Mouse (Mus musculus) adrenal gland, postnatal 10 days (tissue): ENCODE data around the gene Rbp3. TPM values are rescaled to one million over a fixed set of nuclear protein-coding genes. Genes with fewer than 3 reads are reported as not detected.
A peak's percentile ranks its signal among the peaks of the same experiment; 100 is the strongest.

ENCODE experiments used
- DNase-seq: peaks from one replicate; pipeline ENCODE4 v3.0.0; 2021; ENCODE audit warnings: mixed read lengths
- long read RNA-seq, 2 experiments: library from polyadenylated mRNA; stranded (forward); transcript quantifications; one replicate each; pipeline ENCODE4 v2.0.0; 2021
- total RNA-seq, 2 experiments: library from RNA; stranded (reverse); gene quantifications; 2 replicates each; pipeline ENCODE4 v1.2.3; 2021

The Rbp3 gene
- total RNA-seq: under 1 TPM in 1 of 2 experiments, not detected in 1; 0.06 TPM
- long read RNA-seq, experiment 1: 0 reads
- long read RNA-seq, experiment 2: 0 reads

- no peak for DNase-seq
Measured at GRCm38 (mm10) chr14:33953761-33954160, at the start of gene Rbp3. Gene Rbp3 (plus strand): TSS chr14:33954003.

GRCm38 (mm10) chr14:33904851-33905250 lies 49.0 kb upstream of the Rbp3 start:
- no peak for DNase-seq

DNA sequence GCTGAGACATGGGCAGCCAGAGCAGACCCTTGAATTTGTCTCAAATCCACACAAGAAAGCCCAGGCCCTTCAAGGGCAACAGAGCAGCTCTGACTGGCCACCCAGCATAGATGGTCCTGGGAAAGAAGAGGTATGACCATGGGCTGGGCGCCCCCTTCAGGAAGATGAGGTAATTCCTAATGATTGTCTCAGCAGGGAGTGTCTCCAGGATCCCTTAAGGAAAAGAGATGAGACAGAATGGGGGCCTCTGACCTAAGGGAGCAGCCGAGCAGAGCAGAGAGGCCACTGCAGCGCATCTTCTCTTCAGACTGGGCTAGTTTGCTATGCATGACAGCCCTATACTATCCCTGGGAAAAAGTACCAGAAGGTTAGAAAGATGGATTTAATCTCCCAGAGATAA lies 40.1 kb upstream of the Rbp3 start:
- DNase-seq: peak; percentile 82

DNA sequence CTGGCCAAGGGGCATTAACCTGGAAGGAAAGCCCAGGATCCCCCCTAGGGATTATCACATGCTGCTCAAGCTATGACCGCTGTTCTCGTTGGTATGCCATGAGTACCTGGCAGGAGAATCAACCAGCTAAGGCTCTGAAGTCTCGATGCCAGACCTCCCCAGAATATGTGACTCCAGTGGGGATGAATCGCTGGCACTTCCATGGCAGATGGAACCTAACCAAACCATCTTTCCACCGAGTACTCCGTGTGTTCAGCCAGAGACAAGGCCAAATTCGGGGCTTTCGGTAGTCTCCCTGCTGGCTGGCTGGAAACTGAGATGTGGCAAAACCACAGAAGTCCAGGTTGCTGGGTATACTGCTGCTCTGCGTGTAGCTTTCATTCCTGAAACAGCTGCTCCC lies 39.6 kb upstream of the Rbp3 start:
- no peak for DNase-seq

- DNase-seq: no peak
Measured at GRCm38 (mm10) chr14:33920727-33921559, 32.9 kb upstream of the Rbp3 start.

DNA sequence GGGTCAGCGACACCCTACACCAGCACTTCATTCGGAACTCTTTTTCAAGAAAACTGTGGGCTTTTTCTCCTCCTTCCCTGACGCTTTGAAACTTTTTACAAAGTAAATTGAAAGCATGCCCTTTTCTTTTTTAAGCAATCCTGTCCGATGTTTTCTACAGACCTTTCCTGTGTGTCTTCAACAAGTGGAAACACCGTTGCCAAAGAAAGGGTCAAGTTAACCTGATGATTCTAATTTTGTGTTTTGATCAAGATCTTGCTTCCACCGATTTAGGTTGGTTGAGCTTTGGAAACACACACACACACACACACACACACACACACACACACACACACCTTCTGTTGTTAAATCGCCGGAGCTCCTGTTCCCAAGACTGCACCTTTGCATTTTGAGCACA lies 31.0 kb upstream of the Rbp3 start:
- no peak for DNase-seq

GRCm38 (mm10) chr14:33923168-33924070 lies 30.4 kb upstream of the Rbp3 start, which contains the start of gene Gdf10:
Gene Gdf10 (plus strand): TSS chr14:33923587.
- DNase-seq: peak; percentile 59

- no peak for DNase-seq
Measured at GRCm38 (mm10) chr14:33931853-33932252, 21.9 kb upstream of the Rbp3 start.

DNA sequence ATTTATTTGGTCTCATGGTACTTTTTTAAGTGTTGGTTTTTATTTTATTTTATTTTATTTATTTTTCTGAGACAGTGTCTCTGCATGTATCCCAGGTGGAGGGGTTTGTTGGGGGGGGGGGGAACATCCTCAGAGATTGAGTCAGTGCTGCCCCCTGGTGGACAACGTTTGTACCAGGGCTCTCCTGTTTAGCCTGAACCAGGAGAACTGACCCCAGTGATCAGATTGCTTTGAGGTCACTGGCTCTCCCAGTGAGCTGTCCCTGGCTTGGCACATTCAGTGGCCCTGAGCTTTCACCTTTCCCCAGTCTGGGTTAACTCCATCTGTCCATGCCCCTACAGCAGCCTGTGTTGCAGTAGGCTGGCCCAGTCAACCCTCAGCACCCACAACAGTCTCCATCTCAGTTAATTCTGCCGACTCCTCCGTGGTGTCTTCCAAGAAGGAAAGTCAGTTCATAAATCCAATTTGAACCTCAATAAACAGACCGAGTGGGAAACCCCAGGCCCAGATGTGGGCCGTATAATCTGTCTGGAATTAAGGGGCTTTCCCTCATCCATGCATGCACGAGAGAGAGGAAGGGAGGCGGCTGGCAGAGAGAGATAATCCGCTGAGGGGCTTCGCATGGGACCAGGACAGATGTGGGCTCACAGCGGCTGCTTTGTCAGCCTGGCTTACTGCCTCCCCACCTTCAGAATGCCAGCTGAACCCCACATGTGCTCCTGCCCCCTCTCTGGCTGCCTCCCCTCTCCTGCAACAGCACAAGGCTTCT lies 20.7 kb upstream of the Rbp3 start:
- DNase-seq: peak; percentile 81

DNA sequence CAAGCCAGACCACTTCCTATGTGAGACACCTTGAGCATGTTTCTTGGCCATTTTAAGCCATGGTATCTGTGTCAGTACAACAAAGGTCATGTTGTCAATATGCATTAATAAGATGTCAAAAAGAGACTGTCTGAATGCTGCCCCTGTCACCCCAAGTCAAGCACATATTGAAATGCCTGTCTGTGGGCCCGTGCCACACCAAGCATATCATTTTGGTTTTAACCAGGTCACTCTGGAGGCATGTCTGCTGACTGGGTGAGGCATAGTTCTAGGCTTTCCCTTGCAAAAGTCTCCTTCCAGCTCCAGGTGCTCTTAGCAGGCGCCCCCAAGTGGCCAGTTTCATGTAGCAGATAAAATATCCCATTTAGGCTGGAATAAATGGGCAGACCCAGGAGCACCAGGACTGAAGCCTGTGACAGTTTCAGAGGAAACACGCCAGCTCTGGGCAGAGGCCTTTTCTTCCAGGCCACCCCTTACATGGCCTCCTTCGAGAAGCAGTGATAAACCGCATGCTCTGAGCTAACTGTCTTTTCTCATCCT lies 20.0 kb upstream of the Rbp3 start:
- DNase-seq: peak; percentile 74

GRCm38 (mm10) chr14:33939117-33939516 lies 14.7 kb upstream of the Rbp3 start:
- DNase-seq: peak; percentile 85

GRCm38 (mm10) chr14:33940739-33941138 lies 13.1 kb upstream of the Rbp3 start, which contains the start of gene Gdf2:
Gene Gdf2 (plus strand): TSS chr14:33941039.
- no peak for DNase-seq

- DNase-seq: peak; percentile 56
Measured at GRCm38 (mm10) chr14:33942222-33942621, 11.6 kb upstream of the Rbp3 start.

DNA sequence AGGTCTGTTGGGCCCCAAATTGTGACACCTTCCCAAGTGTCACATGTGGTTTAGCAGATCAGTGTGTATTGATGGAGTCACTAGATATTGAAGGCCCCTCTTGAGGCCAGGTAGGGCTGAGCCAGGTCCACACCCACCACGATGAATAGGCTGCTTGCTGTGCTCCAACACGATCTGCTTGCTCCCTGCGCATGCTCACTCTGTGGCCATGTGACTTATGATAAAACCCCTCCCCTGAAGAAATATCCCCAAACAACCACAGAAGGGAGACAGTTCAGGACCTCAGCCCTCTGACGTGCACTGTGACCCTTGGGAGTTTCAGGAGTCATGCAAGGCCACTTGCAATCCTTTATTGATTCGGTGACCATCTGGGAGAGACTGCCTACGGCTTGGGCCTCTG lies 7.7 kb upstream of the Rbp3 start:
- DNase-seq: no peak

- DNase-seq: no peak
Measured at GRCm38 (mm10) chr14:33952233-33952981, 1.4 kb upstream of the Rbp3 start.

DNA sequence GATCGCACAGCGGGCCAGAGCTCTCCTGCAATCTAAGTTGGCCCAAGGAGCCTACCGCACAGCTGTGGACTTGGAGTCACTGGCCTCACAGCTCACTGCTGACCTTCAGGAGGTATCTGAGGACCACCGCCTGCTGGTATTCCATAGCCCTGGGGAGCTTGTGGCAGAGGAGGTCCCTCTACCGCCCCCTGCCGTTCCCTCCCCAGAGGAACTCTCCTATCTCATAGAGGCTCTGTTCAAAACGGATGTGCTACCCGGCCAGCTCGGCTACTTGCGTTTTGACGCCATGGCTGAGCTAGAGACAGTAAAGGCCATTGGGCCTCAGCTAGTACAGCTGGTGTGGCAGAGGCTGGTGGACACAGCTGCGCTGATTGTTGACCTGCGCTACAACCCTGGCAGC lies 2.3 kb downstream of the Rbp3 start:
- no peak for DNase-seq

DNA sequence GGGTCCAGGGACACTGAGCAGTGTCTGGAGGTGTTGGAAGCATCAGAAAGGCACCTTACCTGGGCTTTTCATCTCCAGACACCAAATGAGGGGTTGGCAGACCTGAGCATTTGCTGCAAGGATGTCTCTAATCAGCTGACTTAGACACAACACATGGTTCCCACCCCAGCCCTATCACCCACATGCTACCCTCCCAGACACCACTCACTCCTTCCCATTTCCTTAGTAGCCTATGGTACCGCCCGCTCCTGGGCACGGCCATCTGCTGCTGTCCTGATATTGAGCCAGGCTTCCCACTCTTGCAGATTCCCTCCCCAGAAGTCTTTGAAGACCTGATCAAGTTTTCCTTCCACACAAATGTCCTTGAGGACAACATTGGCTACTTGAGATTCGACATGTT lies 4.4 kb downstream of the Rbp3 start:
- no peak for DNase-seq

DNA sequence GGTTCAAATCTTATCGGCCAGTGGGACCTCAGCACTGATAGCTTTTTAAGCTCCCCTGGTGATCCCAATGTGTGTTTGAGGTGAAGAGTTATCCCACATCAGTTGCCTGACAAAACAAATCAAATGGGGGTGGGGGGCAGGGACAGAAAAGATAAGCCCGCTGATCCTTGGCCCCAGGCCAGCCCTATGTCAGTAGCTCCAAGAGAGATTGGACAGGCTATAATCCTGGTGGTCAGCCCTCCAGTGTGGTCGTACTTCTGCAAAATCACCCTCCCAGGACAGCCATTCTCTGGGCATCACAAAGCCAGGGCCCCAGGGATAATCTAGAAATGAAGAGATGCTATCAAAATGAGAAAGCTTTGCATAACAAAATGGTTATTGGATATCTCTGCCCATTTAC lies 5.0 kb downstream of the Rbp3 start:
- no peak for DNase-seq

DNA sequence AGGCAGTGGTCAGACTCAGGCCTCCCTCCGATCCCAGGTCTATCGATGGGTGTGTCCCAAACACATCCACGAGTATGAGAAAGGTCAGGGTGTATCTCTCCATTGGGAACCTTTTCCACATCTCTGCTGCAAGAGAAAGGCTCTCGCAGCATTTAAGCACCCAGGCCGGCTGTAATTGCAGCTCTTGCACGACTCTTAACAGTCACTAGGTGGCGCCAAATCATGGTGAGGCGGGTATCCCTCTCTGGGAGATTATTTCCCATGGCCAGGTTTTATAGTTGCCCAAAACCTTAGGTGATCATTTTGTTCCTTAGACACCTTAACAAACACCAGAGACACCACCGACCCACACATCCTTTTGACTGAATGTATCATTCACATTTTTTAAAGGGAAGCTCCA lies 5.5 kb downstream of the Rbp3 start:
- DNase-seq: peak; percentile 71

- no peak for DNase-seq
Measured at GRCm38 (mm10) chr14:33965675-33966074, 11.9 kb downstream of the Rbp3 start.

GRCm38 (mm10) chr14:33972679-33973078 lies 18.9 kb downstream of the Rbp3 start:
- DNase-seq: peak; percentile 22
